Mouse (Mus musculus): ENCODE data around the gene Ppm1h.

GRCm38 (mm10) chr10:122882614-122883013, 204.1 kb downstream of the Ppm1h start:
- peak; percentile 12; the same call in 1 of the 2 replicates for TF ChIP-seq EP300 (IDR thresholded peaks at IDR 0.05)
- no peak for TF ChIP-seq CTCF (IDR thresholded peaks at IDR 0.05)

Measured in lung, postnatal 0 days (tissue).